Mouse (Mus musculus) erythroblast, embryonic 14.5 days (primary cell): ENCODE measurements around the gene Usp39.

Experiments
- GATA1 ChIP-seq: IDR thresholded peaks from 2 replicates; pipeline ENCODE4 v1.6.1; 2012; ENCODE audit warnings: low read length, inconsistent platforms, mixed read lengths
- TAL1 ChIP-seq: IDR thresholded peaks from 3 replicates; pipeline ENCODE4 v1.6.1; 2012; ENCODE audit warnings: low read length, inconsistent platforms, mixed read lengths

GRCm38 (mm10) chr6:72357164-72358079 lies 12.4 kb upstream of the Usp39 start:
- TF ChIP-seq GATA1 (peak; percentile 48), TAL1 (peak; percentile 72)
